Mouse (Mus musculus) adipocyte (in vitro differentiated cells): ENCODE measurements around the gene Ric1.
"Not testable (repeated sequence)": the region's sequence is repeated elsewhere in the genome, so short reads cannot be mapped to it uniquely, and the experiment has no call there.

Source experiments
- DNase-seq: peaks from one replicate; pipeline ENCODE4 v3.0.0-alpha.2; 2016; ENCODE audit warnings: low spot score

Ric1 gene

DNA sequence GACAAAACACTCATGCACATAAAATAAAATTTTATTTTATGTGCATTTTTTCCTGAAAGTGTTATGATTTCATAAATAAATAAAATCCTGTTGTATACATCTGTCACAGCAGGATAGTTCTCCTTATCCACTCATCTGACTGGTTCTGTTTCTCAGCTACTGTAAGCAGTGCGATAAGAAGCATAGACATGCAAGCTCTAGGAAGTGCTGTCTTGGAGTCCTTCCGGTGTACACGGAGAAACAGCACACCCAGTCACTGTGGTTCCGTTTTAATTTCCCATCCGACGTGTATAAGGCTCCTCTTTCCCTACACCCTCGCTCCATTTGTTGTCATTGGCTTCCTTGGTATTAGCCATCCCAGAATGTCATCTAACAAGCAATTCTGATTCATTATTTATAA is 24.2 kb upstream of the Ric1 start:
- no peak for DNase-seq

GRCm38 (mm10) chr19:29498842-29499456 is 23.1 kb upstream of the Ric1 start:
- DNase-seq, result no peak

- no peak for DNase-seq
These were observed 21.7 kb upstream of the Ric1 start for GRCm38 (mm10) chr19:29500333-29500732.

GRCm38 (mm10) chr19:29501106-29501505 is 21.0 kb upstream of the Ric1 start:
- peak; percentile 51 for DNase-seq

- DNase-seq, result peak; percentile 93
These were observed 20.6 kb upstream of the Ric1 start for GRCm38 (mm10) chr19:29501507-29501906.

DNA sequence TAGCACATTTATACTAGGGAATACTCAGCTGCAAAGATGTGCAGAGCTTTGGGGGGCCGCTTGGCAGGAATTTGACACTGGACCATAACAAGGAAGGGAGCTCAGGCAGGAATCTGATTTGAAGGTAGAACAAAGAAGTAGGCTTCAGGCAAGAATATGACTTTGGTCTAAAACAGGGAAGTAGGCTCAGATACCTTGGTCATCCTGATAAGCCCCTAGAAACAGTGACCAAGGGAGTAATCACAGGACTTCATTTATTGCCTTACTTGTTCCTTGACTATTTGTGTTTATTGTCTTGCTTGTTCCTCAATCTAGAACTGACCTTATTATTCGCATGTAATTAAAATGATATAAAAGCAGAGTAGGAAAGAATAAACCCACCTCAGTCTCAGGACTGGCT is 18.0 kb upstream of the Ric1 start:
- DNase-seq, result no peak

DNA sequence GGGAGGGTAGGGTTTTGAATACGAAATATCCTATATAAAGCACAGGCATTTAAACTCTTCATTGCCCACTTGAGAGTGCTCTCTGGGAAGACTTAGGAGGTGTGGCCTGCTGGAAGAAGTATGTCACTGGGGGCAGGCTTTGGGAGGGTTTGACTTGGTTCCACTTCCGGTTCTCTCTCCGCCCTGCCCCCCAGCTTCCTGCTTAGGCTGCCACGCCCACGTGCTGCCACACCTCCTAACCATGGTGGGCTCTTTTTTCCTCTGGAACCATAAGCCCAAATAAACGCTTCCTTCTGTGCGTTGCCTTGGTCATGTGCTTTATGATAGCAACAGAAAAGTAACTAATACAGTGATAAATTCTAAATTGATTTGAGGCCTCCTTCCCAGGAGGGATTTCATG is 16.5 kb upstream of the Ric1 start:
- no peak for DNase-seq

- no peak for DNase-seq
These were observed 13.9 kb upstream of the Ric1 start for GRCm38 (mm10) chr19:29508208-29508607.

- DNase-seq, result no peak
These were observed 12.2 kb upstream of the Ric1 start for GRCm38 (mm10) chr19:29509857-29510256.

GRCm38 (mm10) chr19:29511826-29512225 is 10.3 kb upstream of the Ric1 start:
- DNase-seq, result no peak

DNA sequence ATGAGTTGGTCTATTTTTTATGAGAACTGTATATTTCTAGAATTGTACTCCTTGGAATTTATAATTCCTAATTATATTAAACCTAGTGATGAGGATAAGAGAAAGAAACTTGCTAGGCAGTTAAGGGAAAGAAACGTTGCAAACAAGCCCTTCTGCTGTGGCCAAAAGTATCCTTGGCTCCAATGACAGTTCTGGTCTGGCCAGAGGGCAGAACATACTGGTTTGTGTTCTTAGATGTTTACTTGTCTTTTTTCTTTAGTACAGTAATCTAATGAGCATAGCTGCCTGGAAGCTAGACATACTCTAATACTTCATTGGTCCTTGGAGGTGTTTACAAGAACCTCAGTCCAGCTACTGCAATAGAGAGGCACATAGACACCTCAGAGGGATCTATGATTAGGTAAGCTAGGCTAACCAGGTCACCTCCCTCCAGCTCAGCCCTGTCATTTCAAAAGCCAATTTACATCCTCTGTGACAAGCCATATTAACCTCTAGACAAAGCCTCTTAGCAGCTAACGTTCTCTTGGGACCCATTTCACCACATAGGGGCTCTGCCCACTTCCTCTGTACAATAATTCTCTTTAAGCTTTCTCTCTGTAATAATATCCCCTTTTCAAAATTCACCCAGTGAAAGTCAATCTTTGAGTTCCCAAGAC is 8.8 kb upstream of the Ric1 start:
- DNase-seq, result peak; percentile 71

- DNase-seq, result no peak
These were observed 8.0 kb upstream of the Ric1 start for GRCm38 (mm10) chr19:29514130-29514529.

DNA sequence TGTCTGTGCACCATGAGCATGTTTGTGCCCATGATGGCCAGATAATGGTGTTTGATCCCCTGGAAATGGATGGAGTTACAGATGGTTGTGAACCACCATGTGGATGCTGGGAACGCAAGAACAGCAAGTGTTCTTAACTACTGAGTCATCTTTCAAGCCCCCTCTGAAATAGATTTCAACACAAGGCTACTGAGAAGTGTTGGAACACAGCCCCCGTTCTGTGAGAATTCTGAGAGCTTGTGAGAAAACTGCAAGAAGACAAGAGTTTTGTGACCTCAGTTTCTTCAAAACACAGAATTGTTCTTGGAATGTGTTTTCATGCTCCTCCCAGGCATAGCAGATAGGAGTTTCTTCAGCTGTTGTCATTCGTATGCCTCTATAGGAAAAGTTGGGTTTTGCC is 6.7 kb upstream of the Ric1 start:
- DNase-seq, result no peak

GRCm38 (mm10) chr19:29515991-29516390 is 6.1 kb upstream of the Ric1 start:
- DNase-seq, result no peak

DNA sequence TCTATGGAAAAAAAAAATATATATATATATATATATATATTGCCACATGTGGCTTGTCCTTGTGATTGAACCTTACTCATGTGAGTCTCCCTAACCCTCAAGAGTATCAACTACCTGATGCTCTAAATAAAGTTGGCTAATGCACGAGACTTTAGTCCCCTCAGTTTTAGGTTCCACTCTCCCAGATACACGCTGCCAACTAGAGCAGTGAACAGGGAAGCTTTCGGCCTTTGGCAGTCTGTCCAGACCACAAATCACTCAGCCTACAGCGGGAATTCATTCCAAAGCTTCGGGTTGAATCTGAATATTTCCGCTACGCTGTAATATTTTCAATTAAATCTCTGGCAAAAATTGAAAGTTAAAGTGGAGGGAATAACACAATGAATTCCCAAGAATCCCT is 3.7 kb upstream of the Ric1 start:
- peak; percentile 80 for DNase-seq

DNA sequence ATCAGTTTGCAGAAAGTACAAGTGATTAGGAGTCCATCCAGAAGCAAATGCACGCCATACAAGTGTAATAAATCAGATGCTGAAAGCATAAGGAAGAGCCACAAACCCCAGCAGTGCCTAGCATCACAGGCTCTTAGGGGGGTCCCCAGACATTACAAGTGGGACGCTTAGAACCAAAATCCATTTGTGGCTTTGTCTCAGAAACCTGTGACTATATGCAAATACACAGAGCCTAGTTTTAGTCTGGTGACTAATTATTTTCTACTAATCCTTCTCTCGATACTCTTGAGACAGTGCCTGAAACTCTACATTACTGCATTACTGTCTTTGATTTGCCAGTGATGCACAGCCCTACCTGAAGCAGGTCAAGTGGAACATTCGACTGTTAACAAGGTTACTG is 3.2 kb upstream of the Ric1 start:
- DNase-seq, result no peak

DNA sequence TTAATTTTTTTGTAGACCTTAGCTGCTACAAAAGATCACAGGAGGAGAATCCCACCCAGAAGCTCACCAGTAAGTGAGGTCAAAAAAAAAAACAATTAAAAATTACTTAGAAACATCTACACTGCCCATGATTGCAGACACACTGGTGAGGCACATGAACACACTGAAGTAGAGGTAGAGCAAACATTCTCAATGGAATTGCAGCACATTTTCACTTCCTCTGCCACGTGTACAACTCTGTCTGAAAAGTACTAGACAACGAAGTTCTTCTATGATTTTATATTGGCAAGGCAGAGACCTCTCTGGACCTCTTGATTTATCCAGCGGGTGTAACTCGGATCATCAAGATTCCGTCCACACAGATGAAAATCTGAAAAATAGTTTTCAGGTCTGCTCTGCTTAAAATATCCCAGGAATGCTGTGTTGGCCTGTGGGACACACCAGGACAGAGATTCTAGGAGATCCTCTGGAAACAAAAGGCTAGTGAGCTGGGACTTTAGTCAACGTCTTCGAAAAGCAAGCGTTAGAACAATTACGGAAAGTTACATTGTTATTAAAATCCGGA is 1.0 kb upstream of the Ric1 start:
- peak; percentile 40 for DNase-seq

DNA sequence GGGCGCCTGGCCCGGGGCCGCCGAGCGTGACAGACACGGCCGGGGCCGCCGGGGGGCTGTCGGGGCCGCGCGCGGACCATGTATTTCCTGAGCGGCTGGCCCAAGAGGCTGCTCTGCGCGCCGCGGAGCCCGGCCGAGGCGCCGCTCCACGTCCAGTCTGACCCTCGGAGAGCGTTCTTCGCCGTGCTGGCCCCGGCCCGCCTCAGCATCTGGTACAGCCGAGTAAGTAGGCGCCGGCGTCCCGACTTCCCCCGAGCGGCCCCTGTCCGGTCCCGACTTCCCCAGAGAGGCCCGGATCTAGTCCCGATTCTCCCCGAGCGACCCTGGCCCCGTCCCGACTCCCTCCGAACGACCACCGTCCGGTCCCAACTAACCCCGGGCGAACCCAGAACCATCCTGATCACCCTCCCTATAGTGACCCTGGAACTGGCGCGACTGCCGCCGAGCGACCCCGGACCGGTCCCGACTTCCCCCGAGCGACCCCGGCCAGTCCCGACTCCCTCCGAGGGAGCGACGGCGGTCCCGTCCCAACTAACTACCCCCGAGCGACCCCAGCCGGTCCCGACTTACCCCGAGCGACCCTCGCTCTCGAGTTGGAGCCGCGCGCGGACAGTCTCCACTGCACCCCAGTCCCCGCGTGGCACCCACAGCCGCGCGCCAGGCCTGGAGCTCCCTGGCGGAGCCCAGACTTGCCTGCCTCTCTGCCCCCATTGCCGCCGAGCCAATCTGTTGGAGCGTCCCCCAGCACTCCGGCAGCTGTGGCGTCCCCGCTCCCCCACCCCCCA is 555 bp downstream of the Ric1 start:
- DNase-seq, result peak; percentile 50

DNA sequence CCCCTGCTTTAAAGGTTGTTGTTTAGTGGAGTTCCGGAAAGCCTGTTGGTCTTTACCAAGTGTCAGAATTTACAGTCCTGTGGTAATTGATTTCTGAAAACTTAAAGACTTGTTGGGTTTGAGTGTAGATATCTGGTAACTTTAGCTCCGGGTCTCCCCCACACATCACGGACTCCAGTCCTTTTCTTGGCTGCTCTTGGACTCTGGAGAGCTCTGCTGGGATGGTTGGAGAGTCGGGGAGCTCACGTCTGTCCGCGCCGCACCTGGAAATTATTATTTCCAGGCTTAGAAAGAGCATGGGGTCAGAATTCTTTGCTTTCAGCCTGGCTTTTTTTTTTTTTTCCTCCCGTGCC is 1.1 kb downstream of the Ric1 start:
- peak; percentile 54 for DNase-seq

DNA sequence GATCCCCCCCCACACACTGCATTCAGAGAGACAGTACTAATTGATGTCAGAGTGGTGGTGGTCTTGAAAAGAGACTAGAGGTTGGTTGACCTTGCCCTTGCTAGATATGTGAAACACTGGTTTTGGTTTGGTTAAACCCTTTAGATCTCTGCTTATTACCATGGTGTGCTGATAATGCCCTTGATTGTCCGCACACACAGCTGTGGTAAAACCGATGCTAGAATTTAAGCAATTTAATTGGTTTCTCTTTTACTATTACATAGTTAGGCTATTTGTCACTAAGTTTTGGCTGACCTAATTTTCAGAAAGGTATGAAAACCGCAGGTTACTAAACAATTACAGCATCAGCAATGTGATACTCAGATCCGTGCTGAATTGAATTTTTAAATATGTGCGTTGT is 1.6 kb downstream of the Ric1 start:
- no peak for DNase-seq

DNA sequence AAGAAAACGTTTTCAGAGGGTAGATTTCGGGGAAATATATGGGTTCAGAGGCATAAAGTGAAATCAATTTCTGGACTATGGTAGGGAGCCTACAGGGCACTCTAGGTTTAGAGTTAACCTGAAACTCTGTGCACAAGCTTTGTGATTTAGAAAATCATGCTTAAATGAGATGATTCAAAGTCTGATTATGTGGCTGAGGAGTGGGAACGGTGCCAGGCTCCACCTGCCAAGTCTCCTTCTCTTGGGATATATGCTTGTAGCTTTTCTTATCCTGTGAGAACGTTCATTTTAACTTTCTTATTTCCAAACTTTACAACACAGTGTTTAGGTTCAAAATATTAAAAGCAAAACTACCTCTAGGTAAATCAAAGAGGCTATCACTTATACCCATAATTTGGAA is 2.5 kb downstream of the Ric1 start:
- DNase-seq, result peak; percentile 46

GRCm38 (mm10) chr19:29525588-29525987 is 3.5 kb downstream of the Ric1 start:
- DNase-seq, result not testable (repeated sequence)

- no peak for DNase-seq
These were observed 4.8 kb downstream of the Ric1 start for GRCm38 (mm10) chr19:29526837-29527236.
